Mouse (Mus musculus) embryonic facial prominence, embryonic 15.5 days (tissue): ENCODE data around the gene 1110051M20Rik. TPM values are rescaled to one million over a fixed set of nuclear protein-coding genes. Genes with fewer than 3 reads are reported as not detected.

Source experiments
- ATAC-seq: fragments of 200-750 bp; cut with Nextera tagmentation; 2 replicates; pipeline ENCODE4 v1.8.0; 2017; ENCODE audit warnings: low read depth, moderate TSS enrichment; ENCODE audit not compliant: insufficient number of reproducible peaks, low FRiP score, low TSS enrichment
- H3K27ac ChIP-seq: fragments of 300-500 bp; sonication (generic); replicated peaks from 2 replicates; pipeline ENCODE4 v1.5.1; 2015; ENCODE audit warnings: mild to moderate bottlenecking, inconsistent platforms
- H3K27me3 ChIP-seq: fragments of 300-500 bp; sonication (generic); 2 replicates; pipeline ENCODE4 v1.6.1; 2015; ENCODE audit warnings: inconsistent platforms
- H3K36me3 ChIP-seq: fragments of 300-500 bp; sonication (generic); 2 replicates; pipeline ENCODE4 v1.6.1; 2015; ENCODE audit warnings: mild to moderate bottlenecking, inconsistent platforms
- H3K4me1 ChIP-seq: fragments of 300-500 bp; sonication (generic); 2 replicates; pipeline ENCODE4 v1.6.1; 2015; ENCODE audit warnings: inconsistent platforms
- H3K4me2 ChIP-seq: fragments of 300-500 bp; sonication (generic); replicated peaks from 2 replicates; pipeline ENCODE4 v1.6.1; 2015; ENCODE audit warnings: mild to moderate bottlenecking, inconsistent platforms
- H3K4me3 ChIP-seq: fragments of 300-500 bp; sonication (generic); replicated peaks from 2 replicates; pipeline ENCODE4 v1.5.1; 2015; ENCODE audit warnings: mild to moderate bottlenecking, inconsistent platforms
- H3K9ac ChIP-seq: fragments of 300-500 bp; sonication (generic); 2 replicates; pipeline ENCODE4 v1.6.1; 2015; ENCODE audit warnings: inconsistent platforms
- H3K9me3 ChIP-seq: fragments of 300-500 bp; sonication (generic); replicated peaks from 2 replicates; pipeline ENCODE4 v1.6.1; 2016; ENCODE audit warnings: inconsistent platforms
- WGBS: fragments of 180-500 bp; shearing (Covaris S2); methylation state at CpG from one replicate; pipeline ENCODE4 v1.1.7; 2015; 5-methylcytosine and 5-hydroxymethylcytosine counted together
- polyA plus RNA-seq: library from polyadenylated mRNA; unstranded; fragments of >200 nt; fragmentation: Nextera tagmentation; extraction: Ambion mirVana; gene quantifications from 2 replicates; pipeline ENCODE4 v1.2.1, GENCODE M21; 2015

Gene 1110051M20Rik
- polyA plus RNA-seq, 1 experiment from 2014 or later: 68.0 TPM

DNA sequence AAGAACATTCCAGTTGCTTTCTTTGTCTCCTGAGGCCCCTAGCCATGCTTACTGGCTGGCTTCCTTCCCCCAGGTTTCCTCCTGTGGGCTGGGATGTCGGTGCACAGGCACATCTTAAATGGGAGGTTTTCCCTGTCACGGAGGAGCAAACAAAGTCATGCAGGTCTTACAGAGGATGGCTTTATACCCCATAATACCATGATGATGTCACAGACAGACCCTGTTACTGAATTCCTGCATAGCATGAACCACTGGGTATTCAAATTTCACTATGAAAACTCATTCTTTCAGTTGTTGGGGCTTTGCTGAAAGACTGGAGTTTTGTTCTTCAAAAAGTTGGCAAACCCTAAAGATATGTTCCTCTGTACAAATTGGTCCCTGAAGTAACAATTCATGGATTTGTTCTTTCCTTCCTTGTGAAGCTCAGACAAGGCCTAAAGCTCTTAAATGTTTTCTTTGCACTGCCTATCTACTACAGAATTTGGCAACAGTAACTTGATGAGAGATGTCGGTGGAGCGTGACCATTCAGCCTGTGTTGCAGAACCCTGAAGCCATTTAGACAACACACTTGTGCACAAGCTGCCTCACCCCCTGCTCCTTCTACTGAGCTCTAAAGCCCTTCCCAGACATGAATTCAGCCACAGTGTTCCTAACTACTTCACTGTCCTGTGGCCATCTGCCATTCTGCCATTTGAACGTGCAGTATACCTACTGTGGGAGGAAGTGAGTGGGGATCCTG, 57.8 kb downstream of the 1110051M20Rik start:
- Histone ChIP-seq H3K4me2 (no peak overlapping the region), H3K4me1 (peaks cover 18% of the 10 kb centered on the region), H3K27ac (peak overlapping the region; percentile 48), H3K36me3 (no peaks in the 10 kb centered on the region), H3K27me3 (no peaks in the 10 kb centered on the region), H3K9ac (no peak overlapping the region), H3K4me3 (no peak overlapping the region), H3K9me3 (no peaks in the 10 kb centered on the region)
- ATAC-seq: no peak
- 28% methylated on average over 5 of the region's 5 CpGs for WGBS

DNA sequence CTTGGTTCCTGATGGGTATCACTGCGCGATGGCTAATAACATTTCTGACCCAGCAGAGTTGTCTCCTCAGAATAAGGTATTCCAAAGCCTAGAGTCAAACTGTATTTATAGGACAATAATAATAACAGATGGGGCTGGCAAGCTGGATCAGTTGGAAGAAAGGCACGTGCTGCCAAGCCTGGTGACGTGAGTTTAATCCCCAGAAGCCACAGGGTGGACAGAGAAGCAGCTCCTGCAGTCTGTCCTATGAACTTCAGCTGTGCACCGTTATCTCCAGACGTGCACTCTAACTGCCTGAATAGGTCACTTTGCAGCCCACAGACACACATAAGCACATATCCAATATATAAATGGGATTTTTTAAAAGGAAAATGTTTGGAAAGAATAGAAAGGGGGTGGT, 61.2 kb downstream of the 1110051M20Rik start:
- Histone ChIP-seq H3K36me3 (no peaks in the 10 kb centered on the region), H3K27ac (no peak overlapping the region), H3K27me3 (no peaks in the 10 kb centered on the region), H3K4me2 (no peak overlapping the region), H3K4me1 (peaks cover 16% of the 10 kb centered on the region), H3K4me3 (no peak overlapping the region), H3K9me3 (no peaks in the 10 kb centered on the region), H3K9ac (no peak overlapping the region)
- ATAC-seq: no peak
- WGBS: 80% methylated on average over 6 of the region's 6 CpGs

DNA sequence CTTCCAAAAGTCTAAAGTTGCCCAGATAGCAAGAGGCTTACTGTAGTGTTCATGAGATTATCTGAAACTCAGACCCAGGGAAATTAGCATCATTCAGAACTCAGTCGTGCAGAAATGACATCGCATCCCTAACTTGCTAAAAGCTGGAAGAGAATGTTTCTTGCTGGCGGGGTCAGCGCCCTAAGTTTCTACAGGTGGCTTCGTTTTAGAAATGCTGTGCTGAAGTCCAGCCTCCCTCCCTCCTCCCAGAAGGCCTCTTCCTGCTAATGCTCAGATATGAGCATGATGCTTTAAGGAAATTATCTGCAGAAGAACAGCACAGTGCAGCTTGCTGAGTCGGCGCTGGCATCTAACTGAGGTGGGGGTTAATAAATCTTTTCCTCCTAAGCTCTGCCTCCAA, 67.5 kb downstream of the 1110051M20Rik start:
- Histone ChIP-seq H3K4me2 (no peak overlapping the region), H3K27ac (no peak overlapping the region), H3K9me3 (no peaks in the 10 kb centered on the region), H3K27me3 (no peaks in the 10 kb centered on the region), H3K9ac (no peak overlapping the region), H3K36me3 (no peaks in the 10 kb centered on the region), H3K4me1 (no peaks in the 10 kb centered on the region), H3K4me3 (no peak overlapping the region)
- ATAC-seq: no peak
- 23% methylated on average over 7 of the region's 7 CpGs for WGBS

DNA sequence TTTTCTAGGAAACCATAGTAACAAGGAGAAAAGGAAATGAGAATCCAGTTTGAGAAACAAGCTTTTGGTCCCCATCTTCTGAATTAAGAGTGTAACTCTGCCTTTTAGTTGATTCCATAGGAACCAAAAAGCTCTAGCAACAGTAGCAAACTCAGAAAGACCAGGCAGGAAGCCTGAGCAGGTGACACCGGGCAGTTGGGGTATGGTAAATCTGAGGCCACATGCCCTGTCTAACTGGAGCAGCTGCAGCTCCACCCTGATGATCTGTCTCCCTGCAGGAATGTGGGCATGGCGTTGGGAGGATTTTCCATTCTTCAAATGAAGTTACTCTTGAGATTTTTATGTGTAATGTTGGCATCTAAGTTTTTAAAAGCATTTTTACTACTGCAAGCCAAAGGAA, 74.2 kb downstream of the 1110051M20Rik start:
- WGBS: 62% methylated on average over 2 of the region's 2 CpGs
- H3K4me3 ChIP-seq: no peak overlapping the region
- 0 out of 2 replicates have a peak, but pooled peaks cover 7% of the 10 kb centered on the region for H3K9me3 ChIP-seq
- H3K4me1 ChIP-seq: no peaks in the 10 kb centered on the region
- no peak for ATAC-seq
- H3K27me3 ChIP-seq: no peaks in the 10 kb centered on the region
- H3K36me3 ChIP-seq: no peaks in the 10 kb centered on the region; the same call in 1 of the 2 replicates
- H3K9ac ChIP-seq: no peak overlapping the region
- no peak overlapping the region for H3K27ac ChIP-seq
- H3K4me2 ChIP-seq: no peak overlapping the region

DNA sequence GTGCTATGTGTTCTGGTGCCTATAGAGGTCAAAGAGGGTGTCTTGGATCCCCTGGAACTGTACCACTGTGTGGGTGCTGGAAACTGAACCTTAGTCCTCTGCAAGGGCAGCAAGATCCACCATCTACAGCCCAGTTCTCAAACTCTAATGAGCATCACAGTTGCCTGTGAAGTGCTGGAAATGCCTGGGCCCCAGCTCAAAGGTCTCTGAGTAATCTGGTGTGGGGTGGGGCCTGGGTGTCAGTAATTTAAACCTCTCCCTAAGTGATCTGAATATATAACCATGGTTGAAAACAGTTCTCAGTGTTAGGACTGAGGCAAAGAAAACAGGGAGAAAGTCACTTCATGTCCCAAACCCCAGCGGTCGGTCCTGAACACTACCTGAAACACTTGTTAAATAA, 81.2 kb downstream of the 1110051M20Rik start:
- H3K9me3 ChIP-seq: 0 out of 2 replicates have a peak, but pooled peaks cover 7% of the 10 kb centered on the region

DNA sequence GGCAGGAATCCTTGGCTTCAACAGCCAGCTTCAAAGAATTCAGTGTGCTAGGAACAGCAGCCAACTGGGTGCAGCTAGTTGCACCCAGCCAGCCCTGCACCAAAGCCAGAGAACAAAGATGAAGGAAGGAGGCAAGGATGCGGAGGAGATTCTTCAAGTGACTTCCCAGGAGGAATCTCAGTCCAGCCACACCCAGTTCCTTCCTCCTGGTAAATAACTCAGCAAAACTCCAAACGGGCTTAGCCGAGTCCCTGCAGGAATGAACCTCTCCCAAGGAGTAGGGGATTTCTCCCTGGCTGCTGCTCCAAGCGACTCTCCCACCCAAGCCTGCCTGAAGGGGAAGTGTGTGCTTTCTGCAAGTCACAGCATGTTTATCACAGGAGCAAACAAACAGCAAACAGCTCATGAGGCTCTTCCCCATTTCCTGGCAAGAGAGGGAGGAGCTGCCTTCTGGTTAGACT, 83.4 kb downstream of the 1110051M20Rik start:
- Histone ChIP-seq H3K36me3 (no peaks in the 10 kb centered on the region), H3K9me3 (no peaks in the 10 kb centered on the region), H3K27ac (peak overlapping the region; percentile 55), H3K27me3 (no peaks in the 10 kb centered on the region), H3K4me2 (peak overlapping the region; percentile 2; the same call in 1 of the 2 replicates), H3K4me1 (peaks cover 8% of the 10 kb centered on the region), H3K9ac (no peak overlapping the region), H3K4me3 (no peak overlapping the region)
- no peak for ATAC-seq
- 12% methylated on average over 4 of the region's 4 CpGs for WGBS

More for the DNA sequence above, 81.2 kb downstream of the 1110051M20Rik start:
- Histone ChIP-seq H3K27ac (no peak overlapping the region), H3K36me3 (no peaks in the 10 kb centered on the region; the same call in 1 of the 2 replicates), H3K4me1 (peaks cover 8% of the 10 kb centered on the region), H3K9ac (no peak overlapping the region), H3K4me2 (no peak overlapping the region), H3K4me3 (no peak overlapping the region), H3K27me3 (no peaks in the 10 kb centered on the region)
- 78% methylated on average over 2 of the region's 2 CpGs for WGBS
- ATAC-seq: no peak

DNA sequence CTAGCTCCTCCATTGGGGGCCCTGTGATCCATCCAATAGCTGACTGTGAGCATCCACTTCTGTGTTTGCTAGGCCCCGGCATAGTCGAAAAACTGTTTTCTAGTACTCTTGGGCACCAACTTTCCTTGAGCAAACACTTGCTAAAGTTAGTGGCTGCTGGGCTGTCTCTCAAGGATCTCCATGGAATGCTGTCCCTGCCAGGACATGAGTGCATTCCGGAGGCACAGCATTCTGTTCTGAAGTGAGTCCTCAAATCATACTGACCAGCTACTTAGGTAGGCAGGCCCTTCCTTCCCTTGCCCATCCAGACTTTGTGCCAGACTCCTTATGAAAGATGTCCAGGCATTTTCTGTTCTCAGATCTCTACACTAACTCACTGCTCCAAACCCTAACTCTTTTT, 88.7 kb downstream of the 1110051M20Rik start:
- no peaks in the 10 kb centered on the region for H3K36me3 ChIP-seq
- H3K27me3 ChIP-seq: no peaks in the 10 kb centered on the region
- H3K9ac ChIP-seq: no peak overlapping the region
- H3K4me3 ChIP-seq: no peak overlapping the region
- H3K27ac ChIP-seq: no peak overlapping the region
- no peak for ATAC-seq
- H3K4me1 ChIP-seq: peaks cover 3% of the 10 kb centered on the region
- WGBS: 86% methylated on average over 3 of the region's 3 CpGs
- H3K4me2 ChIP-seq: no peak overlapping the region
- H3K9me3 ChIP-seq: no peaks in the 10 kb centered on the region

DNA sequence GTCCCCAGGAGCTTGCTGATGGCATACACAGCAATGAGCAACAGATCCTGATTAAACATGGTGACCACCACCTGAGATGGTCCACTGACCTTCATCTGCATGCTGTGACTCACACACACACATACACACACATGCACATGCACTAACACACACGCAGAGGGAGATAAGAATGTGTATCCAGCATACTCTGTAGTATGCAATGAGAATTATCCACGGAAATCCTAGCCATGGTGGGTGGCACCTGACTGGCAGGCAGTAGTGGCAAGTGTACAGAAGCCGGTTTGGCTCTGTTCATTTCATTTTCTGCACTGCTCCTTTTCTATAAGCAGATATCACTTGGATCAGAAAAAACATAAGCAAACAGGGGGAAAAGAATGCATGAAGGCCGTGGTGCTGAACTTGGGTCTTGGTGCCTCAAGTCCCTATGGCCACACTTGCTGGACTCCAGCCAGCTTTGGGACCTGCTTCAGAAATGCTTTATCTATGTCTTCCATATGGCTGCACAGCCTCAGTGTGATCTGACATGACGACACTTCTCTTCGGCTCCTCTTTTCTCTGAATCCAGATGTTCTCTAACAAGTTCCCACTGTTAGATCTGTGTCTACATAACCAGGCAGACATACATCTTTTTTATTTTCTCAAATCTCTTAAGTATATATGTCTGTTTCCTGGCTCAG, 89.6 kb downstream of the 1110051M20Rik start:
- Histone ChIP-seq H3K9ac (no peak overlapping the region), H3K36me3 (no peaks in the 10 kb centered on the region), H3K4me3 (no peak overlapping the region), H3K9me3 (no peaks in the 10 kb centered on the region), H3K27me3 (no peaks in the 10 kb centered on the region), H3K27ac (no peak overlapping the region), H3K4me2 (no peak overlapping the region), H3K4me1 (no peaks in the 10 kb centered on the region)
- WGBS: 56% methylated on average over 6 of the region's 6 CpGs
- ATAC-seq: no peak

DNA sequence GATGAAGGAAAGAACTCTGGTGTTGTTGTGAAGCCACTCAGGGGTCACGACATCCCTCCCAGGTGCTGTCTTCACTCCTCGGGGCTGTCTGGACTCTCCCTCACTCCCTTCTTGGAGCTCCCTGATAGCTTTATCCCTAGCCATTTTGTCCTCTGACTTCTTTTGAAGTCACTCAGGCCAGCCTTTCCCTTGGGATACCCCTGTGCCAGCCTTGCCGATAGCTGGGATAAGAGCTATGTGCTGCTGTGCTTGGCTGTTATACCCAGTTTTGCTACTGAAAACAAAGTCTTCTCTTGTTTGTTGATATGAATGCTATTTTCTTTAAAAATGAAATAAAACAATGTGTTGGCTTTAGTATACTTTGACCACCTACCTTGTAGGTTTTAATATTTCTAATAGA, 90.7 kb downstream of the 1110051M20Rik start:
- no peaks in the 10 kb centered on the region for H3K4me1 ChIP-seq

DNA sequence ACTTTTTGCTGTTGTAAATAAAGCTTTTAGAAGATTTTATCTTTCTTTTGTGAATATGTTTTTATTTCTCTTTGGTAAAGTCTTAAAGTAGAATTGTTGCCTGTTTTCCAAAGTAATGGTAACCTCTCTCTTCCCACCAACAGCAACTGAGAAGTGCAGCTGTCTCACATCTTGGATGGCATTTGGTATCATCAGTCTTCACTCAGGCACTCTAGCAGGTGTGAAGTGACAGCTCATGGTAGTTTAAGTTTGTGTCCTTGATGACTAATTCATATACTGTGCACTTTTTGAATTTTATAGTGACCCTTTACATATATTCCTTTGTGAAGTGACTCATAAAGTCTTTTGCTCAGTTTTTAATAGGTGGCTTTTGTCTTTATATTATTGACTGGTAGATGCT, 92.7 kb downstream of the 1110051M20Rik start:
- ATAC-seq: no peak
- Histone ChIP-seq H3K9ac (no peak overlapping the region), H3K4me1 (no peaks in the 10 kb centered on the region), H3K36me3 (no peaks in the 10 kb centered on the region), H3K27ac (no peak overlapping the region), H3K27me3 (no peaks in the 10 kb centered on the region), H3K4me2 (no peak overlapping the region), H3K9me3 (no peaks in the 10 kb centered on the region), H3K4me3 (no peak overlapping the region)

More for the DNA sequence above, 90.7 kb downstream of the 1110051M20Rik start:
- Histone ChIP-seq H3K36me3 (no peaks in the 10 kb centered on the region), H3K27ac (no peak overlapping the region), H3K4me2 (no peak overlapping the region), H3K4me3 (no peak overlapping the region), H3K9ac (no peak overlapping the region), H3K27me3 (no peaks in the 10 kb centered on the region), H3K9me3 (no peaks in the 10 kb centered on the region)
- WGBS: 30% methylated on average over 3 of the region's 3 CpGs
- no peak for ATAC-seq

DNA sequence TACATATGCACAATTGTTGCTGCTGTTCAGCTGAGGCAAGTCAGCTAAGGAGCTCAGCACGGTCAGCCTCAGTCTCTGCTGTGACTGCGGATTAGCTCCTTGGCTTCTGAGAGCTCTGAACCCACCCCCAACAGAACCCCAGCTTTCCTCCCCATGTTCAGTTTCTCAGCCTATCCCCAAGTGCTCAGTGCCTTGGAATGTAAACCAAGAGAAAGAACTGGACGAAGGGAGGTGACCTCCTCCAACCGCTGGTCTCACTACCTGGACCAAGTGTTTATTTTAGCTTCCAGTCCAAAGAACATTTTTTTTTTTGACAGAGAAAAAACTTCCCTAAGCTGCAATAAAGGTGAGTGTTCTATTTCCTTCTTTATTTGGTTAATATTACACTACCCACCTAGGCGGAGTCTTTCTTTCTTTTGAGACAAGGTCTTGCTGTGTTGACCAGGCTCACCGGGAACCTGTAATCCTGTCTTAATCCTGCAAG, 94.5 kb downstream of the 1110051M20Rik start:
- Histone ChIP-seq H3K27me3 (no peaks in the 10 kb centered on the region), H3K4me3 (no peak overlapping the region), H3K27ac (no peak overlapping the region), H3K9ac (no peak overlapping the region), H3K4me1 (no peaks in the 10 kb centered on the region), H3K4me2 (no peak overlapping the region), H3K36me3 (no peaks in the 10 kb centered on the region), H3K9me3 (no peaks in the 10 kb centered on the region)
- ATAC-seq: no peak
- 60% methylated on average over 6 of the region's 6 CpGs for WGBS
